Mouse (Mus musculus): ENCODE measurements at regions not wholly inside any gene's neighbourhood (a gene's known extent, or its start where the extent isn't known, plus 50 kb on each side); places are given as distances from the start of the nearest gene placed in this dataset.

GRCm38 (mm10) chr2:172613891-172614391 lies 64.5 kb downstream of the Tfap2c start:
- DNase-seq (ENCODE audit: low read depth), result no peak

GRCm38 (mm10) chr2:172615148-172615547 lies 65.8 kb downstream of the Tfap2c start:
- DNase-seq (ENCODE audit: low read depth), result no peak

- no peak for DNase-seq (ENCODE audit: low read depth)
These were observed 66.2 kb downstream of the Tfap2c start for GRCm38 (mm10) chr2:172615582-172615981.

GRCm38 (mm10) chr2:172619168-172619567 lies 69.8 kb downstream of the Tfap2c start:
- no peak for DNase-seq (ENCODE audit: low read depth)

GRCm38 (mm10) chr2:172620001-172620400 lies 70.6 kb downstream of the Tfap2c start:
- no peak for DNase-seq (ENCODE audit: low read depth)

GRCm38 (mm10) chr2:172623707-172624106 lies 74.3 kb downstream of the Tfap2c start:
- no peak for DNase-seq (ENCODE audit: low read depth)

GRCm38 (mm10) chr2:172627353-172628306 lies 78.2 kb downstream of the Tfap2c start:
- no peak for DNase-seq (ENCODE audit: low read depth)

GRCm38 (mm10) chr2:172630333-172630732 lies 80.9 kb downstream of the Tfap2c start:
- no peak for DNase-seq (ENCODE audit: low read depth)

GRCm38 (mm10) chr2:172642616-172643015 lies 93.2 kb downstream of the Tfap2c start:
- DNase-seq (ENCODE audit: low read depth), result peak; percentile 6

GRCm38 (mm10) chr2:172643860-172644259 lies 94.5 kb downstream of the Tfap2c start:
- DNase-seq (ENCODE audit: low read depth), result peak; percentile 65

- DNase-seq (ENCODE audit: low read depth), result peak; percentile 45
These were observed 95.1 kb downstream of the Tfap2c start for GRCm38 (mm10) chr2:172644451-172644850.

- no peak for DNase-seq (ENCODE audit: low read depth)
These were observed 98.7 kb downstream of the Tfap2c start for GRCm38 (mm10) chr2:172648072-172648471.

- DNase-seq (ENCODE audit: low read depth), result no peak
These were observed 111.1 kb downstream of the Tfap2c start for GRCm38 (mm10) chr2:172660479-172660878.

- no peak for DNase-seq (ENCODE audit: low read depth)
These were observed 111.5 kb downstream of the Tfap2c start for GRCm38 (mm10) chr2:172660916-172661315.

- DNase-seq (ENCODE audit: low read depth), result no peak
These were observed 112.1 kb downstream of the Tfap2c start for GRCm38 (mm10) chr2:172661418-172661980.

- no peak for DNase-seq (ENCODE audit: low read depth)
These were observed 112.8 kb downstream of the Tfap2c start for GRCm38 (mm10) chr2:172662165-172662564.

GRCm38 (mm10) chr2:172663681-172664080 lies 114.3 kb downstream of the Tfap2c start:
- DNase-seq (ENCODE audit: low read depth), result no peak

- DNase-seq (ENCODE audit: low read depth), result no peak
These were observed 123.7 kb downstream of the Tfap2c start for GRCm38 (mm10) chr2:172673081-172673480.

GRCm38 (mm10) chr2:172674641-172675040 lies 125.2 kb downstream of the Tfap2c start:
- no peak for DNase-seq (ENCODE audit: low read depth)

- no peak for DNase-seq (ENCODE audit: low read depth)
These were observed 125.7 kb downstream of the Tfap2c start for GRCm38 (mm10) chr2:172675081-172675480.

- DNase-seq (ENCODE audit: low read depth), result no peak
These were observed 140.8 kb downstream of the Tfap2c start for GRCm38 (mm10) chr2:172690196-172690595.

- no peak for DNase-seq (ENCODE audit: low read depth)
These were observed 141.7 kb downstream of the Tfap2c start for GRCm38 (mm10) chr2:172690931-172691651.

All from fibroblast of lung, adult 2 months (primary cell).